Mouse (Mus musculus): ENCODE data around the gene Tm9sf4.

DNA sequence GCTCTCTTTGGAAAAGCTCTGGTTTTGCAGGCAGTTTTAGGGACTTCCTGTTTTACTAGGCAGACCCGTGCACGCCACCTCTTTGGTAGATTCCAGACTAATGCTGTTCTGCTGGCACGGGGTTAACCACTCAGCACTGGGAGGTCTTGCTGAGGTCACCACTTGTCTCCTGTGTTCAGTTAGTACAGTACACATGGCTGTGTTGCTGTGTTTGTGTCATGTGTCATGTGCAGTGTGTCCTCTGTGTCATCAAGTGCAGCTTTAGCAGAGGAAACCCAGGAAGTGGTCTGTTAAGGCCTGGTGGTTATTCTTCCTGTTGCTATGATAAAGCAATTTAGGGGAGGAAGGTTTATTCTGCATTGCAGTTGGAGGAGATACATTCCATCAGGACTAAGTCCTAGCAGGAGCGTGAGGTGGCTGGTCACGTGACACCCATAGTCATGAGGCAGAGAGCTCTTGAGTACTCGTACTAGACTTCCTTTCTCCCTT lies 53.7 kb downstream of the Tm9sf4 start:
- TF ChIP-seq CTCF (IDR thresholded peaks at IDR 0.05; ENCODE audit: borderline replicate concordance, control insufficient read depth, extremely low read depth, insufficient read depth, low read length, poor library complexity) (no peak), POLR2A (IDR thresholded peaks at IDR 0.05; ENCODE audit: control insufficient read depth, extremely low read depth, insufficient read depth, low read length, poor library complexity) (no peak)

Measured in thymus, adult 2 months (tissue).